Mouse (Mus musculus) fibroblast of lung, adult 2 months (primary cell): ENCODE measurements at regions not wholly inside any gene's neighbourhood (a gene's known extent, or its start where the extent isn't known, plus 50 kb on each side); places are given as distances from the start of the nearest gene placed in this dataset.

ENCODE experiments used
- DNase-seq: peaks from one replicate; pipeline ENCODE4 v3.0.0-alpha.2; 2011; ENCODE audit warnings: low read depth

GRCm38 (mm10) chr2:133614672-133615071, 62.7 kb downstream of the Bmp2 start:
- no peak for DNase-seq

DNA sequence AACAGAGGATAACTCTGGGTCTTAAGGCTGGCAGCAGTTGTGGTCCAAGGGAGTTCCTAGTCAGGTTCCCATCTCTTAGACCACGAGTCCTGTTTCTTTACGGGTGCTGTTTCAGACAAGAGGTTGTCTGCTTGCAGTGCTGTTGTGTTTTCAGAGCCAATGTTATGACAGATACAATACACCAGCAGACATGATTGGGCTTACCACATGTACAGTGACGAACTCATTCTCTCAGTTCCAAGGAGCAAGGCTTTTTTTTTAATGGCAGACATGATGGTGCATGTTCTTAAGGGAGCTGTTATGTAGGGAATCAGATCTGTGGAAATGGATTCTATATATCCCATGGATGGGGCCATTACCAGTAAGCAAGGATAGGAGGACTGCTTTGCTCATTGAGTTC, 63.3 kb downstream of the Bmp2 start:
- no peak for DNase-seq

DNA sequence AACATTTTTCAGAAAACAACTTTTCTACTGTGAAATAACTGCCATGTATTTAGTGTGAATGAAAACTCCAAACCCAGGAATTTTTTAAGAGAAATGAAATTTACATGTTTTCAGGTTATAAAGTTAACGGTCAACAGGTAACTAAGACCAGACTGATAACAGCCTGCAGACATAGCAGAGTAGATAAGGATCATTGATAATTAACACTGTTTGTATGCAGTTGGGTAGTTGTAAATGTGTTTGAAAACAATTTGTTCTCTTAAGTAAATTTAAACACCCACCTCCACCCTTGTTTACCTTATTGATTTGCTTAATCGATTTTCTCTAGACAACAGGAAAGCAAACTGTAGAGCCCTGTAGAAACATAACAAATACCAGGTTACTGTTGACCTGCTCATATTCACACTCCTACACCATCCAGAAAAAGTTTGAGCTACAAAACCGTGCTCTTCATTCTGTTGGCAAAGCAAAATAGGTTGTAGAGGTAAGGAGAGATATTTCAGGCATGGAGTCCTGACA, 65.4 kb downstream of the Bmp2 start:
- DNase-seq, result no peak

- DNase-seq, result no peak
These were observed 70.6 kb downstream of the Bmp2 start for GRCm38 (mm10) chr2:133622523-133622922.

DNA sequence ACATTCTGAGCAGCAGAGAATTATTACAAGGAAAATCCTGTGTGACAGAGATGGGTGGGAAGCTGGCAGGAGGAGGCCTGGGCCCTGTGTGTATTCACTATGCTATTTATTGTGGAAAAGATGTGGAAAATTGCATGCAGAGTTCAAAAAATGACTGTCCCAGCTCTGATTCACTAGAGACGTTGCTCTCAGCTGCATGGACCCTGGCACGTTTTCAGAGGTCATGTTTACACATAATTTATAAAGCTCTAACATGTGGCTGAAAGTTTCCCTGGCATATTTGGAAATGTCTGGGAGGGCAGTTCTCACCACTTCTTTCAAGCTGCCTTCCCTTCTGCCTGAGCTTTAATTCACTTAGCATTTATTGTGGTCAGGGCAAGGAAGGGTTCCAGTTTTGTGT, 73.6 kb downstream of the Bmp2 start:
- no peak for DNase-seq

GRCm38 (mm10) chr2:133628874-133629273, 76.9 kb downstream of the Bmp2 start:
- DNase-seq, result no peak

DNA sequence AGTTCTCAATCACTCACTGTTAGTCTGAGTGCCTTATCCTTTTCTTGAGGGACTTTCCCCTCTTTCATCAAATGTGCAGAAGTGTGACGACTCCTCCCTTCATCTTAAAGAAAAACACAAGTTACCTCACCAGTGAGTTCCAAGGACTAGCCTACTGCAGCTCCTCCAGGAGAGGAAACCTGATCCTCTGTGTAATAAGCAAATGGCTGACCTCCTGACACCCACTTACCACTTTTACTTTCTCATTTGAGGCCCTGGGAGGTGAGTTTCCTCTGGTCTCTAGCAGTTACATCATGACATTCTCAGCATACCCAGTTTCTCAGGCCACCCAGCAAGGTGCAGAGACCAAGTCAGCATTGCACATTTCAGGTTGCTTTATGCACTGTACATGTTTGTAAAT, 83.5 kb downstream of the Bmp2 start:
- no peak for DNase-seq

GRCm38 (mm10) chr2:133649874-133650481, 98.0 kb downstream of the Bmp2 start:
- no peak for DNase-seq

DNA sequence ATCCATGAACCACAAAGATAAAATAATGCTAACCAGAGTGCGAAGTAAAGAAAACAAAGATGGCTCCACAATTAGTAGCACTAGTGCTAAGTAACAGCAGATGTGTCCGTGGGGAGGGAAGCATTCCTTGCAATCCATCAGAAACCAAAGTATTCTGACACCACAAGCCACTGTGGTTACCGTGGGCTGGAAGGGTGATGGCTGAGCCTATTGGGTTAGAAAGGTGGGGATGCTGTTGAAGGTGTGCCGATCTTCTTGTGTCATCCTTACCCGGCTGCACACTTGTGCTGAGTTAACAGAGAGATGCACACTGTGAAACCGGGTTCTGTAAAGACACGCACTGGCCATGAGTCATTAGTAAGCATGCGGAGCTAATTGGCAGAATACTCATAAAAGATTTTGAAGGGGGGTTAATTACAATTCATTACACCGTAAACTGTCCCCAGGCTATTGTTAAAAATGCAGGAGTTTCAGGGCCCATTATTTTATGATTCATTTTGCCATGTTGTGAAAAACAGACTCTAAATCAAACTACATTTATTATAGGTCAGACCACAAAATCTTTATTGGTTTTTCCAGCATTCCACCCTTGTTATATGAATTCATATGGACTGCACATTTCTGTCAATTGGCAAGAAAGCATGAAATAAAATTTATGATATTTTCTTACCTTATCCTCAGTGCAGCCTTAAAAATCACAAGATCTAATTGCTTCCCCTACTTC, 114.5 kb downstream of the Bmp2 start:
- no peak for DNase-seq

DNA sequence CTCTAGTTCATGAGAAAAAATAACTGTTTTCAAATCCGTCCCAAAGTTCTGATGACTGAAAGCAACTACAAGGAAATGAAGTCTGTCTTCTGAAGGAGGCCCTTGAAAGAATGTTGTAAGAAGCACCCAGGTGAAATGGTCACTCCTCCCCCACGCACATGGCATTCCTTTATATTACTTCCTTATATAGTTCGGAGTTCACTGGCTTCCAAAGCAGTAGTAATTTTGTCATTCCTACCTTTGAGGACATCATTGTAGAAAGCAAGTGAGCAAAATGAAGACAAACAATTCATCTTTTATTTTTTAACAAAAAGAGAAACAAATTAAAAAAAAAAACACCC, 115.1 kb downstream of the Bmp2 start:
- DNase-seq, result no peak

DNA sequence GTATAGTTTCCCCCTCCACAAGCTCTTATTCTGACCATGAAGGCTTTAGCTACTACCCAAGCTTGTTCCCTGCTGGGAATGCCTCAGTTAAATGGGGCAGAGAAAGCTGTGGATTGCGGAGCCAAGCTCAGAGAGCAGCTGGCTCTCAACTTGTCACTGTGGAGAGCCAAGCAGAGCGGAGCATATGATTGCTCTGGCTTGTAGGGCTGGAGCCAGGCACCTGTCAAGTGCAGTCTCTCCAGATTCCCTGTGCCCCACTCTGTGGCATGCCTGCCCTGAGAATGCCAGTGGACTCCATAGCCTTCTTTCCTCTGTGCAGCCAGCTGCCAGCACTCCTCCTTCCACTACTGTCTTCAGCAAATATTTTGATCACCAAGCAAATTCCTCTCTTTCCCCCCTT, 117.9 kb downstream of the Bmp2 start:
- DNase-seq, result no peak

GRCm38 (mm10) chr2:133671528-133671927, 119.6 kb downstream of the Bmp2 start:
- no peak for DNase-seq

- no peak for DNase-seq
These were observed 132.4 kb downstream of the Bmp2 start for GRCm38 (mm10) chr2:133684367-133684766.

GRCm38 (mm10) chr2:133688121-133688787, 136.3 kb downstream of the Bmp2 start:
- no peak for DNase-seq

GRCm38 (mm10) chr2:133688788-133689155, 136.8 kb downstream of the Bmp2 start:
- no peak for DNase-seq

GRCm38 (mm10) chr2:133708735-133709584, 157.0 kb downstream of the Bmp2 start:
- no peak for DNase-seq

DNA sequence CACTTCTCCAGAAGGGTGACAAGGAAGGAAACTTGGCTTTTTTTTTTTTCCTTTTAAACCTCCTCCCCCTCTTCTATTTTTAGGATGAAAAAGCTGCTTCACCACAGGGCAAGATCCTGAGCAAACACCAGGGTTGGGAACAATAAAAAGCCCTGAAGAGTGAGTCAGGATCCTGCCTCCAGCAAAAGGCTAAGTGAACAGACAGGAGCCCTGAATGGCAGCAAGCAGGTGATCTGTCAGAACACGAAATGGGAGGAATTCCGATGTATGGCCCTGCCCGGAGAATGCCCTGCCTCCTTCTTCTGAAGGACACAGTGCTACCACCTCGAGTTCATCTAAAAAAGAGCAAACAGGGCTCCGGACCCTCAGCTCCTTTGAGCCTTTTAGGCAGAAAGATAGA, 164.3 kb downstream of the Bmp2 start:
- DNase-seq, result no peak

DNA sequence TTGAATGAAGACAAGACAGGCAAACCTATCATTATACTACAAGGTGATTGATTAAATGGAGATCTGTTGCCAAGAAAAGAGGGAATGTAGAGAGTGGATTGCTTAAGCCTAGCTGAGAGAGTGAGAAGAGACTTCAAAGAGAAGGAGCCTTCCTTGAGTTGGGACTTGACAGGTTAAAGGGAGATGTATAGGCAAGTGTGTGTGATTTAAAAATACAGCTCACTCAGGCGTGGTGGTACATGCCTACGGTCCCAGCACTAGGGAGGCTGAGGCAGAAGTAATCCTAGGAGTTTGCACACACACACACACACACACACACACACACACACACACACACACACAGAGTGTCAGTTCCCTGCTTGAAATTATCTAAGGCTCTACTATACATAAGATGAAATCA, 165.1 kb downstream of the Bmp2 start:
- DNase-seq, result no peak

GRCm38 (mm10) chr2:133724310-133724709, 172.4 kb downstream of the Bmp2 start:
- DNase-seq, result no peak

DNA sequence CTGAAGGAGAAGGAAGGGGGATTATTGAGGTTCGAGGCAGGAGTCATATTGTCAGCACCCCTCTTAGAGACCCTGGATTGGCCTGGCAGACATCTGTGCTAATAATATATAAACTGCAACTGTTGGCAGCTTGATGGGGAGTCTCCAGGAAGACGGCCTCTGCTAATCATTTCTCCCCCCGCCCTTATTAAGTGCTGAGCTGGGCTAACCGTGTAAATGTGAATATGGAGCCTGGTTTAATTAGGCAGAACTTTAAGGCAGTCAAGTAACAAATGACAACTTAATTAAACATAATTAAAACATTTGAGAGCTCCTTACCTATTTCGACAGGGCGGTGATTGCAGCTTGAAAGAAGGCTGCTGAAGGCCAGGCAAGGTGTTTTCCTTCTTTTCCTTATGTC, 172.8 kb downstream of the Bmp2 start:
- no peak for DNase-seq

GRCm38 (mm10) chr2:133734469-133735225, 182.7 kb downstream of the Bmp2 start:
- no peak for DNase-seq
